Mouse (Mus musculus): ENCODE data around the gene Olfr231. TPM values are rescaled to one million over a fixed set of nuclear protein-coding genes. Genes with fewer than 3 reads are reported as not detected.

The Olfr231 gene
- not detected in 2 replicates for polyA plus RNA-seq (2015; fragmentation: Nextera tagmentation; extraction: Ambion mirVana)

GRCm38 (mm10) chr1:174121062-174121461, at the start of gene Olfr231:
Olfr231 (minus strand) TSS chr1:174121162.

GRCm38 (mm10) chr1:174155333-174155732, 34.4 kb upstream of the Olfr231 start, which contains the start of gene Olfr420:
Olfr420 (plus strand) TSS chr1:174155633.

DNA sequence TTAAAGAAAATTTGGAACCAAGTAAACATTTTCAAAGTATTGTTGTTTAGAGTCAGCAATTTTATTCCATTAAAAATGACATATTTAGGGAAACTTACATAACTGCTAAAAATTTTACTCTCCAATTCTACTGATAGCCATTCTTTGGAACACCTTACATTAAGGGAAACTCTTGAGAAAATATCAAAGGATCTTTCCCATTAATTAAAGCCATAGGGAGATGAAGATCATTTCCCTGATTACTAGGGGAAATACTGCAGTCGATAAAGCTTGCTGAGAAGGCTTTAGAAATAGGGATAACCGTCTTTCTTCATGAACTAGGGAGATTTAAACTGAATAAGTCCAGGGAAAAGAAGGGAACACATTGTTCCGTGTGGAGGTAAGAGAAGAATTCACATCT, 10.3 kb upstream of the Olfr231 start, which contains the start of gene Olfr424:
Gene Olfr424, plus strand, starts transcription at position 301 of the 400 bp plus-strand sequence.

DNA sequence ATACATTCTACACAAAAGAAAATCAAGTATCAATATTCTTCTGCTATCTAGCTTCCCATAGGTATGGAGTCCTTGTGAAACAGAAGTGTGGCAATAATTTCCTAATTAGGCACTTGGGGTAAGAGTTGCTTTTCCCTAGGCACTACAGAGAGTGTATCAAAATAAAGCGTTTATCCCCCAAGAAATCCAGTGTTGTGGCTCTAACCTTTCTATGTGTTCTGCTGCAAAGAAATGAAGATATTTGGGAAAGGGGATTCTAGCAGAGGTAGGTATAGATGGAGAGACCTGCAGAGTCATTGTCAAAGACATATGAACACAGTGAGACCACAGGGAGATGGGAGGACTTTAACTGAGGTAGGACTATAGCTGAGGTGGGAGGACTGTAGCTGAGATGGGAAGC, 24.4 kb downstream of the Olfr231 start, which contains the start of gene Olfr427:
Gene Olfr427, plus strand, starts transcription at position 301 of the 400 bp plus-strand sequence.

DNA sequence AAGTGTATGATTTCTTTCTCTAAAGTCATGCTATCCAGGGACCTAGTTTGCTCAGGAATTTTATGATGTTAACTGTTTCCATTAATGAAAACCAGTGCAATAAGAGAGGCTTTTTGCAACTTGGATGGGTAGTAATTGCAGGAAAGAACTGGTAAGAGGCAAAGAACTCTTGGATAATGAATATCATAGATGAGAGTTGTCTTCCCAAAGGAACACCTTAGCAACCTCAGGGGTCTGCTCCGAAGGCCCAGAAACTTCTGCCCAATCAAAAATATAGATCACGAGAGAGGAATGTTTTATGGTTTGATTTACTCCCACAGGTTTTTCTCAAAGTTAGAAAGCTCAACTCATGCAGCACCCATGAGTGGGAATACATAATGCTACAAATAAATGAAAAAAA, 36.9 kb downstream of the Olfr231 start, which contains the start of gene Olfr429:
Gene Olfr429, plus strand, starts transcription at position 301 of the 400 bp plus-strand sequence.

DNA sequence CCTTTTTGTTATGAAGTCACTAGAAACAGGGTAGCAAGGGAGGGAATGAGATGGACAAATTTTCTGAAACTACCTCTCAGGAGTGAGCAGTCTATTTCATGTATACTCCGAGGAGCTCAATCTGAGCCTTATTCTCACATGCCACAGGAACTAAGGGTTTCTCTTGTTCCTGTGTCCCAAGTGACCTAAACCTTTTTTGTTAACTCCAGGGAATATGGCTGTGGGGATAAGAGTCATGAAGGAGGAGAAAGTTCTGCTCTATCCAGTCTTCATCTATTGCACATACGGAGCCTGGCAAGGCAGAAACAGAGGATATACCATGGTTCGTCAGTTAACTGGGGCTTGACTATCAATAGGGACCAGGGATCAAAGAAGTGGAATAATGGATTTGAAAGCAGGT, 54.7 kb downstream of the Olfr231 start, which contains the start of gene Olfr430:
Gene Olfr430, plus strand, starts transcription at position 301 of the 400 bp plus-strand sequence.

Other genes with a start within 250 kb of the Olfr231 start
- 3.7 and 4.0 TPM in 2 replicates for gene Ifi211, start 208.1 kb downstream of the Olfr231 start, polyA plus RNA-seq (2015; fragmentation: Nextera tagmentation; extraction: Ambion mirVana)
- gene Mndal, start 178.7 kb downstream of the Olfr231 start, polyA plus RNA-seq (2015; fragmentation: Nextera tagmentation; extraction: Ambion mirVana), result 2.7 and 4.1 TPM in 2 replicates
- gene Ifi203, start 178.5 kb downstream of the Olfr231 start, polyA plus RNA-seq (2015; fragmentation: Nextera tagmentation; extraction: Ambion mirVana), result 2.6 and 2.8 TPM in 2 replicates
- 0.12 TPM in 1 of 2 replicates, not detected in the other for gene Ifi202b, start 138.4 kb downstream of the Olfr231 start, polyA plus RNA-seq (2015; fragmentation: Nextera tagmentation; extraction: Ambion mirVana)
- gene Ifi205, start 89.4 kb downstream of the Olfr231 start, polyA plus RNA-seq (2015; fragmentation: Nextera tagmentation; extraction: Ambion mirVana), result 1.5 and 2.1 TPM in 2 replicates
- not detected in 2 replicates for gene Olfr433, start 80.5 kb downstream of the Olfr231 start, polyA plus RNA-seq (2015; fragmentation: Nextera tagmentation; extraction: Ambion mirVana)
- gene Olfr432, start 72.0 kb downstream of the Olfr231 start, polyA plus RNA-seq (2015; fragmentation: Nextera tagmentation; extraction: Ambion mirVana), result not detected in 2 replicates
- not detected in 2 replicates for gene Olfr430, start 54.6 kb downstream of the Olfr231 start, polyA plus RNA-seq (2015; fragmentation: Nextera tagmentation; extraction: Ambion mirVana)
- gene Olfr429, start 36.8 kb downstream of the Olfr231 start, polyA plus RNA-seq (2015; fragmentation: Nextera tagmentation; extraction: Ambion mirVana), result not detected in 2 replicates
- gene Olfr427, start 24.3 kb downstream of the Olfr231 start, polyA plus RNA-seq (2015; fragmentation: Nextera tagmentation; extraction: Ambion mirVana), result not detected in 2 replicates
- not detected in 2 replicates for gene Olfr424, start 10.4 kb upstream of the Olfr231 start, polyA plus RNA-seq (2015; fragmentation: Nextera tagmentation; extraction: Ambion mirVana)
- gene Olfr420, start 34.5 kb upstream of the Olfr231 start, polyA plus RNA-seq (2015; fragmentation: Nextera tagmentation; extraction: Ambion mirVana), result not detected in 2 replicates
- 0.06 and 0.10 TPM in 2 replicates for gene Spta1, start 51.6 kb upstream of the Olfr231 start, polyA plus RNA-seq (2015; fragmentation: Nextera tagmentation; extraction: Ambion mirVana)
- not detected in 2 replicates for gene Olfr419, start 130.9 kb upstream of the Olfr231 start, polyA plus RNA-seq (2015; fragmentation: Nextera tagmentation; extraction: Ambion mirVana)
- gene Mptx1, start 209.4 kb upstream of the Olfr231 start, polyA plus RNA-seq (2015; fragmentation: Nextera tagmentation; extraction: Ambion mirVana), result not detected in 2 replicates
- gene Olfr417, start 244.0 kb upstream of the Olfr231 start, polyA plus RNA-seq (2015; fragmentation: Nextera tagmentation; extraction: Ambion mirVana), result not detected in 2 replicates

Measured in urinary bladder, postnatal 0 days (tissue).